Mouse (Mus musculus) megakaryocyte, embryonic 14.5 days (primary cell): ENCODE measurements around the gene Olfr3. TPM values are rescaled to one million over a fixed set of nuclear protein-coding genes. Genes with fewer than 3 reads are reported as not detected.

ENCODE experiments used
- H3K27me3 ChIP-seq: replicated peaks from 2 replicates; pipeline ENCODE3; 2012; ENCODE audit warnings: inconsistent platforms
- H3K36me3 ChIP-seq: replicated peaks from 2 replicates; pipeline ENCODE3; 2012; ENCODE audit warnings: low read length, inconsistent platforms, mixed read lengths
- H3K4me1 ChIP-seq: 2 replicates; pipeline ENCODE4 v1.6.1; 2012; ENCODE audit warnings: inconsistent platforms
- H3K4me3 ChIP-seq: replicated peaks from 2 replicates; pipeline ENCODE3; 2012; ENCODE audit warnings: moderate library complexity, mild to moderate bottlenecking, inconsistent platforms
- H3K9me3 ChIP-seq: 2 replicates; pipeline ENCODE4 v1.6.1; 2012; ENCODE audit warnings: inconsistent platforms
- FLI1 ChIP-seq: IDR thresholded peaks from 2 replicates; pipeline ENCODE4 v1.6.1; 2012; ENCODE audit warnings: low read length, inconsistent platforms, mixed read lengths
- GATA1 ChIP-seq: IDR thresholded peaks from 3 replicates; pipeline ENCODE4 v1.6.1; 2012; ENCODE audit warnings: mixed read lengths, low read length, inconsistent platforms, borderline replicate concordance
- polyA plus RNA-seq: library from polyadenylated mRNA; stranded (reverse); fragments of >175 nt; gene quantifications from 2 replicates; pipeline ENCODE4 v1.2.3, GENCODE M21; 2012; ENCODE audit warnings: low replicate concordance; ENCODE audit not compliant: insufficient read depth

Gene Olfr3
- not detected in 2 replicates for polyA plus RNA-seq

DNA sequence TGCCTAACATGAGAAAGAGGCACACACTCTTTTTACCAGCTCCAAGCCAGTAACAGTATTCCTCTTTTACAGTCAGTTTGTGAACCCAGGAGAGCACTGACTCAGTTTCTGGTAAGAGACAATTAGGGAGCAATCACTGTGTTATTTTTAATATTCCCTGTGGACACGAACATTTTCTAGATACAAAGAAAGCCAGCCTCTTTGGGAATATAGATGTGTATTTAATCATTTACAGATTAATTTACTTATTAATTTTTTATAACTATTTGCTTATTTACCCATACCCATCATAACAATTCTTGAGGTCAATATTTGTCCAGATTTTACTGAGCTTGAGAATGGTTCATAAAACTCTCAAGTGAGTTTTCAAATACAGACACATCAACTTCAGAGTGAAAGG lies at the start of gene Olfr3:
TSS of gene Olfr3 (minus strand) at position 101 of the 400 bp plus-strand sequence.
- no peaks in the 10 kb centered on the region for H3K4me1 ChIP-seq
- no peak within 1 kb of the TSS for H3K4me3 ChIP-seq
- H3K9me3 ChIP-seq, result peaks cover 18% of the 10 kb centered on the region
- H3K36me3 ChIP-seq, result no peaks in the 10 kb centered on the region
- H3K27me3 ChIP-seq, result no peaks in the 10 kb centered on the region
- no peak for TF ChIP-seq FLI1
- no peak for TF ChIP-seq GATA1

DNA sequence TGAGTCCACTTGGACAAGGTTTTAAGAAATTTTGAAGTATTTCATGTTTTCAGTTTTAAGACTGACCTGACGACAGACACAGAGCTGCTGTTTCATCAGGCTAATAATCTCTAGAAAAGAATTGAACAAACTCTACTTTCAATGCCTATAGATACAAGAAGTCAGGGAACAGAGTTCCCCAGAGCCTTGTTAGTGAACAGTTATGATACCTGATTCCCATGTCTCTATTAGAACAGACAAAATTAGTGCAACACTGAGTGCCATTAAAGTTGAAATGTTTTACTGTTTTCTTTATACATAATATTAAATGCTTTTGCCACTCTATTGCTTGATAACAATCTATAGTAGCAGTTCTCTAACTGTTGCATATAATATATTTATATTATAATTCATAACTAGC lies 45.7 kb upstream of the Olfr3 start, which contains the start of gene Olfr351:
TSS of gene Olfr351 (minus strand) at position 101 of the 400 bp plus-strand sequence.
- TF ChIP-seq GATA1, result no peak
- no peak for TF ChIP-seq FLI1
- Histone ChIP-seq H3K4me1 (no peaks in the 10 kb centered on the region), H3K9me3 (no peaks in the 10 kb centered on the region; the same call in 1 of the 2 replicates), H3K4me3 (no peak within 1 kb of the TSS), H3K27me3 (no peaks in the 10 kb centered on the region), H3K36me3 (no peaks in the 10 kb centered on the region)

DNA sequence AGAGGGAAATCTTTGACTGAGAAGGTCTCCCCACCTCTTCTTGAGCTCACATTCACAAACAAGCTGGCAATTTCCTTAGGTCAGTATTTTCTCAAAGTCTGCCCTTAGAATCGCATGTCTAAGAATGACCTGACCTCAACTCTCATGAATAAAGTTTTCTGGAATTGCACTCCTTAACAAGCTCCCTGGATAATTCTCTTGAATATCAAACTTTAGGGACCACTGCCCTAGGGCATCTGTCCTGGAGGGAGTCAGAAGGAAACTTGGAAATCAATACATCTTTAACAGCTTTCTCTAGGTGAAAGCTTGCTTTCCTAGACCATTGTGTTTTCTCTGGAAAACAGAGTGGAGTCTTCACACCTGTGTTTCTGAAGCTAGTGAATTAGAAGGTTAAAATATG lies 29.2 kb upstream of the Olfr3 start, which contains the start of gene Olfr350:
TSS of gene Olfr350 (plus strand) at position 301 of the 400 bp plus-strand sequence.
- Histone ChIP-seq H3K27me3 (no peaks in the 10 kb centered on the region), H3K36me3 (no peaks in the 10 kb centered on the region), H3K4me3 (no peak within 1 kb of the TSS), H3K4me1 (no peaks in the 10 kb centered on the region), H3K9me3 (peaks cover 3% of the 10 kb centered on the region; the same call in 1 of the 2 replicates)
- no peak for TF ChIP-seq FLI1

DNA sequence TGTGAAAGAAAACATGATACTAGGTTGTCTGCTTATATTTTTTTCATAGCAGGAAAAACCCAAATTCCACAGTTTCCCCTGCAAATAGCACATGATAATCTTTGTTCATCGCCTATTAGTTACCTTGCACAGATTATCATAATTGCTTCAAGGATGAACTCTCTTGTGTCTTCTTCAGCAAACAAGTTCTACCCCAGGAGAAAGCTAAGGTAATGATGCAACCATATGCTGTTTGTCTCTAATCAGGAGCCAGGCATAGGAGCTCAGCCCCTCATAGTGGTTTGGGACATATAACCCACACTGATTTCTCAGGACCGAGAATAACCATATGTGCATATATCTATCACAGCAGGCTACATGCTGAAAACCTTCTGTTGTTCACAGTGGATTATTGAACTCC lies 26.6 kb downstream of the Olfr3 start, which contains the start of gene Olfr50:
TSS of gene Olfr50 (plus strand) at position 301 of the 400 bp plus-strand sequence.
- Histone ChIP-seq H3K4me3 (no peak within 1 kb of the TSS), H3K9me3 (peaks cover 6% of the 10 kb centered on the region; the same call in 1 of the 2 replicates), H3K27me3 (no peaks in the 10 kb centered on the region), H3K36me3 (no peaks in the 10 kb centered on the region), H3K4me1 (no peaks in the 10 kb centered on the region)
- TF ChIP-seq GATA1 (no peak), FLI1 (no peak)

DNA sequence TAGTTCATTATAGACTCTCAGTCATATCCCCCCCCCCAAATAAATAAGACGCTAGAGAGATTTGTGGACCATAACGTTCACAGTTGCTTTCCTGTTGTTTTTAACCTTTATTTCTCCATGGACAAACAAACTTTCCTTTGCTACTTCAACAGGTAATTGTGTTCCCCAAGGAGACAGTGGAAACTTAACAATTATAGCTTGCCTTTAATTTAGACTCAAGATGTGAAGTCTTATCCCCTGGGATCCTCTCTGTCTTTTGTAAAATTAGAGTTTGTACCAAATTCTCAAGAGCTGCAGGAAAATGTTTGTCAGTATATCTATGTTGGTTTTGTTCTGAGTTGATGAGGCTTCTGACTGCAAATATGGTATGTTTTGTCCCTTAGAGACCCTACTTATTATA lies 32.9 kb downstream of the Olfr3 start, which contains the start of gene Olfr348:
TSS of gene Olfr348 (plus strand) at position 301 of the 400 bp plus-strand sequence.
- no peak for TF ChIP-seq FLI1
- TF ChIP-seq GATA1, result no peak
- H3K4me1 ChIP-seq, result no peaks in the 10 kb centered on the region
- 0 out of 2 replicates have a peak, but pooled peaks cover 2% of the 10 kb centered on the region for H3K9me3 ChIP-seq
- no peak within 1 kb of the TSS for H3K4me3 ChIP-seq
- H3K27me3 ChIP-seq, result no peaks in the 10 kb centered on the region
- no peaks in the 10 kb centered on the region for H3K36me3 ChIP-seq

Other genes starting within 250 kb of the Olfr3 start
- gene Olfr345, start 177.0 kb downstream of the Olfr3 start, polyA plus RNA-seq, result not detected in 2 replicates
- not detected in 2 replicates for gene Olfr346, start 131.2 kb downstream of the Olfr3 start, polyA plus RNA-seq
- gene Olfr347, start 85.1 kb downstream of the Olfr3 start, polyA plus RNA-seq, result not detected in 2 replicates
- gene Olfr348, start 32.8 kb downstream of the Olfr3 start, polyA plus RNA-seq, result not detected in 2 replicates
- gene Olfr50, start 26.5 kb downstream of the Olfr3 start, polyA plus RNA-seq, result not detected in 2 replicates
- gene Olfr350, start 29.3 kb upstream of the Olfr3 start, polyA plus RNA-seq, result not detected in 2 replicates
- not detected in 2 replicates for gene Olfr351, start 45.6 kb upstream of the Olfr3 start, polyA plus RNA-seq
- gene Olfr352, start 51.4 kb upstream of the Olfr3 start, polyA plus RNA-seq, result not detected in 2 replicates
- not detected in 2 replicates for gene Olfr353, start 75.9 kb upstream of the Olfr3 start, polyA plus RNA-seq
- not detected in 2 replicates for gene Olfr354, start 88.6 kb upstream of the Olfr3 start, polyA plus RNA-seq
- not detected in 2 replicates for gene Olfr355, start 111.9 kb upstream of the Olfr3 start, polyA plus RNA-seq
- not detected in 2 replicates for gene Olfr356, start 120.1 kb upstream of the Olfr3 start, polyA plus RNA-seq
- gene Olfr357, start 176.8 kb upstream of the Olfr3 start, polyA plus RNA-seq, result not detected in 2 replicates
- not detected in 2 replicates for gene Olfr358, start 192.3 kb upstream of the Olfr3 start, polyA plus RNA-seq
- gene Olfr360, start 248.7 kb upstream of the Olfr3 start, polyA plus RNA-seq, result not detected in 2 replicates